Mouse (Mus musculus): ENCODE data around the gene Tgfb1i1.

Tgfb1i1 gene

DNA sequence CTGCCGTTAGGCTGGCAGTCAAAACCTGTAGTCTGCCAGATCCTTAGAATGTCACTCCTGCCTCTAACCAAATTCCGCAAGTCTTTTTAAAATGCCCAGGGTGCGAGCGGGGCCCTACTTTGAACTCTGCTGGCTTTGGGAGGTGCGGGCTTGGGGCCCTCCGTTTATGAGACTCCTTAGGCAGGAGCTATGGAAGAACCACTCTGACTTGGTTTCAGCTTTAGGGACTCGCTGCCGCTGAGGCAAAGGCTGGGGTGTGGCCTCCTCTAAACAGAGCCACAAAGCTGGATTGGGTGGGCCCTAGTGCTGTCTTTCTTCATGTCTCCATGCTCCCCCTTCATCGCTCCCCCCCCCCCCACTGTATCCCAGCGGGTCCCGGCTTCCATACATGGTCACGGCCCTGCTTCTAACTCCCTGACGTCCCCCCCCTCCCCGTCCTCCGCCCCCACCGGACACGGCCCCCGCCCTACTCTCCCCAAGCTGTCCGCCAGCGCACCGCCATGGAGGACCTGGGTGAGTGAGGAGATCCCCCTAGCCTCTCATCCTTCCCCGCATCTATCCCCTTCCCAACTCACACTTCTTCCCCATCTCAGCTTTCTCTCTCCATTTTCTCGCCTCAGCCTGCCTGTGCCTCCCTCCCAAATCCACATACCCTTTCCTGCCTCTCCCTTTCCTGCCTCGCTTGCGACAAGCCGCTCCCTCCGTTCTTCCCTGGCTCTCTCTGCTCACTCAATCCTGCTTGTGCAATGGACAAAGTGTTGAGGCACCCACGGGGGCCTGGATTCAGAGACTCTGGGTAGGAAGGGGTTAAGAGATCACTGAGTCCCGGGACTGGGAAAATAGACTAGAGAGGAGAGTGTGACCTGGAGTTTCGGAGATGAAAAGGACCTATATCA lies at the start of gene Tgfb1i1:
Gene Tgfb1i1, plus strand, starts transcription at position 317 of the 896 bp plus-strand sequence.
- DNase-seq: peak; percentile 78 to 88

DNA sequence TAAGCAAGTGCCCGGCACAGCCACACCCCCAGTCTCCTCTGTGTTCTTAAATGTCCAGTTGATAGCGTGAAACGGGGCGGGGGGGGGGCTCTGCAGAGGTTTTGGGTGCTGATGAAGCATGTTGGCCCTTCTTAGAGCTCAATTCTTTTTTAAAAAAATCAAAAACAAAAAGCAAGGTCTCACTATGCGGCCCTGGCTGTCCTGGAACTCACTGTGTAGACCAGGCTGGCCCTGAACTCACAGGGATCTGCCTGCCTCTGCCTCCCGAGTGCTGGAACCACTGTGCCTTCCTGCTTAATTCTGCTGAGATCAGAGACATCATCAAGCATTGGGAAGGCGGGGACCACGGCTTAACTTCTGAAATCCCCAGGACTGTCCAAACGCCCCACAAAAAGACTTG lies 45.0 kb upstream of the Tgfb1i1 start:
- DNase-seq: no peak

DNA sequence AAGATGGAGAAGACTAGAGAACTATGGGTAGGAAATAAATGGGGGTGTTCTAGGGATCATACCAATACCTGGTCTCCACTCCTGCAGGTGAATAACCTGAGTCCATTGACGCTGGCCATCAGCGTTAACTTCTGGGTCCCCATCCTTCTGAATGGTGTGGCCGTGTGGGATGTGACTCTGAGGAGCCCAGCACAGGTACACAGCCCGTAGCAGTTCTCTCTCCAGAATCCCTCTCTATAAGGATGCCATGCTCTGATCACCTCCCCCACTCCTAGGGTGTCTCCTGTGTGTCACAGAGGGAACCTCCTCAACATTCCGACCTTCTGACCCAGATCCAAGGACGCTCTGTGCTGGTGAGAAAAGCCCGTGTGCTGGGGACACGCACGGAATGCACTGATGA lies 43.5 kb upstream of the Tgfb1i1 start:
- DNase-seq: no peak

DNA sequence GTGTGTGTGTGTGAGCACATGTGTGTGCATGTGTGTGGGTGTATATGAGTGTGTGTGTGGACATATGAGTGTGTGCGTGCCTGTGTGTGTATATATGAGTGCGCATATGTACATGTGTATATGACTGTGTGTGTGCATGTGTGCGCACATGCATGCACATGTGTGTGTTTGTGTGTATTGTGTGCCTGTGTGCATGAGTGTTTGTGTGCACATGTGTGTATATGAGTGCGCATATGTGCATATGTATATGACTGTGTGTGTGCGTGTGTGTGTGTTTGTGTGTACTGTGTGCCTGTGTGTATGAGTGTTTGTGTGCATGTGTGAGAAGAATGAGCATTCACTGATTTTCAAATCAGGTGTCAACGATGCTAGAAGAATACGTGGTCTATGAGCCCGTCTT lies 42.4 kb upstream of the Tgfb1i1 start:
- DNase-seq: no peak

DNA sequence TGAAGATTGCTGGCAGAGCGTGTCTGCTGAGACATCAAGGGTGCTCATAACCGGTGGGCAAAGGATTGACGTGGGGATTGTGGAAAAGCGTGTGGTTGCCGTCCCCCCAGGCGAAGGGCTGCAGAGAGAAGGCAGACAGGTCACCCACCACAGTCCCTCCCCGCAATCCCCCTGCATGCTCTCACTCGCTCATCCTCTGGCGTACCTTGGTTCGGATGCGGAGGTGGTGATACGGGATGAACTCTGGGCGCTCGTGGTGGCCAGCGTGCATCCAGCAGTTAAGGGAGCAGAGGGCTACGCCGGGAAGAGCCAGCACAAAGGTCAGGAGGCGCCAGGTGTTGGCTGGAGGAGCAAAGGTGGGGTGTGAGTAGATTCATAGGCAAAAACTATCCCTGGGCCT lies 40.9 kb upstream of the Tgfb1i1 start:
- DNase-seq: no peak

DNA sequence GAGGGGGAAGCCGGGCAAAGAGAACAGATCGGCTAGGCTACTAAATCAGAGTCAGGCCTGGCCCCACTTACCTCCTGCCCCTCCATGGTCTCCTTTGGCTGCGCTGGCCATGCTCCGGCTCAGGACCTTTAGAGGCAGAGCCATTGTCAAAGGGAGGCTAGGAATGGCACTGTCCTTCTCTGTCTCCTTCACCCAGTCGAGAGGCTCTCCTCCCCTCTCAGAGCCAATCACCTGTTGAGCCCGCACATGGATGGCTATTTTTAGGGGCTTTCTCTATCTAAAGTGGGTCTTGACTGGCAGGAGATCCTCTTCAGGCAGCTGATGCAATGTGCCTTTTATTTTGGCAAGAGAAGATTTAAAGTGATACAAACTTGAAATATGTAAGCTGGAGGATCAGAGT lies 40.5 kb upstream of the Tgfb1i1 start, which contains the start of gene Cox6a2:
Gene Cox6a2, minus strand, starts transcription at position 236 of the 400 bp plus-strand sequence.
- no peak for DNase-seq

DNA sequence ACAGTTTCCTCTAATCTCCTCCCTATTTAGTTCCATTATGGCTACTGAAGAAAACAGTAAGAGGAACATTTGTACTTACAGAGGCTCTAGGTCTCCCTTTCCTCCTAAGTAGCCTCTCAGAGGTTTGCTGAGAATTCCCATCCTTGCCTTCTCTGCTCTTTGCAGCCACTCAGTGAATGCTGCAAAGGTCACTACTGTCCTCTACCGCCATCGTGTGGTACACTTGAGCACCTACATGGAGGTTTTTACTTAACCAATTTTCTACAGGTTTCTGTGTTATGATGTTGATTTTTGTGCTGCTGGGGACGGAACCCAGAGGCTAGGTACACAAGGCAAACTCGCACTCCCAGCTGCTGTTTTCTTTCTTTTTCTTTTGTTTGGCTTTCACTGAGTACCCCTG lies 38.4 kb upstream of the Tgfb1i1 start:
- peak in 1 of 2 experiments; percentile 71 for DNase-seq

DNA sequence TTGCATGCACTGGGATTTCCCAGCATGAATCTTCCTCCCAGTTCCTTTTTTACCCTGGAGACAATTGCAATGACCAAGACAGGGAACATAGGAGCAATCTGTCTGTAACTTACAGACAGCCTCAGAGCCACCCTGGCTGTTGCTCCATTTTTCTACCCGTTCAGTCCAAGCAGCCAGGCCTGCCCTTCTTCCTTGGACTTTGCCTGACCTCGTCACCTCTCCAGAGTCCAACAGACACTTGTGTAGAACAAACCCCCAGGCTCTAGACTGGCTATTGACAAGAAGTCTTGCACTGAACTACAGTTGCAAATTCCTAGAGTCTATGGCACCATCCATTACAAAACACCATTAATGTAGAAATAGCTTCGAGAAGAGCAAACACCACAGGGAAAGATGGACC lies 36.8 kb upstream of the Tgfb1i1 start:
- DNase-seq: no peak

DNA sequence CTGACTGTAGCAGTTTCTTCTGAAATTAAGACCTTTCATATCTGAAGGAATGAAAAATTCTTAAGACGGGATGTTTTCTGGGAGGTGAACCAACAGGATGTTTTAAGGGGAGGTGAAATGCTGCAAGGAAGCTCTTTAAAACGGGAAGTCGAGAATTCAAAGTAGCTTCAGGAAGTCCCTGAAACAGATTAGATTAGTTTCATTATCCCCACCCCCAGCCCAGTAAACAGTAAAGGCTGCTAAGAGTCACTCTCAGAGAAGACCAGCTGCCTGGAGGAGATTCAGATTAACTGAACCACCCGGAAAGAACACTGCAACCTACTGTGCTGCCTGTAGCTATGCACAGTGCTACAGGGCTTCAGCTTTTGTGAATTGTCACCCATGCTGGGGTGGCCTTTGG lies 26.7 kb upstream of the Tgfb1i1 start:
- DNase-seq: no peak

DNA sequence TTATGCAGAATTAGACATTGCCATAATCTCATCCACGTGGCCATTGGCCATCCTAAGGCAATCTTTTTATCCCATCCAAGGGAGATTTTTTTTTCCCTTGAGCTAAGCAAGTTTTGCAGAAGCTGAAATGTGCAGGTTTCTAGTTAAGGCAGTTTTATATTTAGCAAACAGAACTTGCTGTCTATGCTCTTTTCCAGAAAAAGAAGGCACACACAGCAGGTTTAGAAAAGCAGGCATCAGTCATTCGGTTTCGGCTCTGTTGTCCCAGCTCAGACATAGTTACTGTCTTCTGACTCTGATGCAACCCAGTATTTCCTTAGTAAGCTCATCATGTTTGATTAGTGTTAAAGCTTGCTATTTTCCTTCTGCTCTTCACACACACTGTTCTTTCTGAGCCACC lies 25.7 kb upstream of the Tgfb1i1 start:
- no peak for DNase-seq

DNA sequence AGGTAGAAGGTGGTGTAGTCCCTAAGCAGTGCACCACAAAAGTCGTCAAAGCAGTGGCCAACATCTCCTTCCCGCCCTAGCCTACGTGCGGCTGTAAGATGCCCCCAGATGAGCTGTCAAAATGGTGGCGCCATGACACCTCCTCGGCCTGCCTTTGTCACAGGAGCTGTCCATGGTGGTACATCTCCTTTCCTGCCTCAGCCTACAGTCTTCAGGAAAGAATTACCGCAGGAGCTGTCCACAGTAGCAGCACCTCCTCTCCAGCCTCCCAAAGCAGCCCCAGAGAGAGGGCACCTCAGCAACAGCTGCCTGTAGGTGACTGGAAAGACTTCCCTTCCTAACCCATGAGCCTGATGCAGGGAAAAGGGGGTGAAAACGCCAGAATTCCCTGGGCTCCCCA lies 14.9 kb upstream of the Tgfb1i1 start:
- no peak for DNase-seq

DNA sequence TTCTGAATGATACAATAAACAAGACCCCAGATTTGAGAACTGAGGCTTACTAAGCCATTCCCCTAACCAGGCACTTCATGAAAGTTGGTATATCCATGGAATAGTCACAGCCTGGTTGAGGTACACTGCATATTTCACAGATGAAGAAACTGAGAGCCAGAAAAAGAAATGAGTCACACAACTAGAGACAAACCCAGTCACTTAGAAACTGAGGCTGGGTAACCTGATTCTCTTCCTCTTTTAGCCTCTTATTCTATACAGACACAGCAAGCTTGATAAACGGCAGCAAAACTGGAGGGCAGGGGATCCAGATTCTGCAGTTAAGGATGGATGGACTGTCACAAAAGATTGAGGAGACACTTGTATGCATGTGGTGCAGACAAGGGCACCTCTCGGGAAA lies 11.8 kb upstream of the Tgfb1i1 start:
- DNase-seq: no peak

DNA sequence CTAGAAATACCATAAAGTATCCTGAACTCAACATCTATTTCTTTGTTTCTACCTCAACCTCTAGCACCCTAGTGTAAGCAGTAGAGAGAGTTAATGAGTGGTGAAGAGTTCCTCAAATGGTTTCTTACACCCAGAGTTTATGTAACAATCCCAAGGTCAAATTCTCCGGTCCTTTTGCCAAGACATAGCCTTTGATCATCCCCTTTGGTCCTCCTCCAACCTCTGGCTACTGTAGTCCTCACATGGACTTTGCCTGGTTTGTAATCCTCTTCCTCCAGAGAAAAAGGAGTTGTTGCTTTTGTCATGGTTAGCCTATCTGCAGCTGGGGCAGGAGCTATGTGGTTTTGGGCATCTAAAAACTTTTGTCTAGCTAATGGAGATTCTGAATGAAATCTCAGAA lies 11.1 kb upstream of the Tgfb1i1 start:
- peak in 1 of 2 experiments; percentile 9 for DNase-seq

DNA sequence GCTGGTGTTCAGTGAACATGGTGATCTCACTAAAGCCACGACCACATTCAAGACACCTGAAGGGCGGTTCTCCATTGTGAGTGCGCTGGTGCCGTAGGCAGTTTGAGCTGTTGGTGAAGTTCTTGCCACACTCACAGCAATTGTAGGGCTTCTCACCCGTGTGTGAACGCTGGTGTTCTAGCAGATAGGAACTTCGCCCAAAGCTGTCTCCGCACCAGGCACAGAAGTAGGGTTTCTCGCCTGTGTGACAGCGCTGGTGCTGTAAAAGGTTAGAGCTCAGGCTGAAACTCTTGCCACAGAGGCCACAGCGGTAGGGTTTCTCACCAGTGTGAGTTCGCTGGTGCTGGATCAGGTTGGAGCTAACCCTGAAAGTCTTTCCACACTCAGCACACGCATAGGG lies 10.2 kb upstream of the Tgfb1i1 start:
- DNase-seq: no peak

DNA sequence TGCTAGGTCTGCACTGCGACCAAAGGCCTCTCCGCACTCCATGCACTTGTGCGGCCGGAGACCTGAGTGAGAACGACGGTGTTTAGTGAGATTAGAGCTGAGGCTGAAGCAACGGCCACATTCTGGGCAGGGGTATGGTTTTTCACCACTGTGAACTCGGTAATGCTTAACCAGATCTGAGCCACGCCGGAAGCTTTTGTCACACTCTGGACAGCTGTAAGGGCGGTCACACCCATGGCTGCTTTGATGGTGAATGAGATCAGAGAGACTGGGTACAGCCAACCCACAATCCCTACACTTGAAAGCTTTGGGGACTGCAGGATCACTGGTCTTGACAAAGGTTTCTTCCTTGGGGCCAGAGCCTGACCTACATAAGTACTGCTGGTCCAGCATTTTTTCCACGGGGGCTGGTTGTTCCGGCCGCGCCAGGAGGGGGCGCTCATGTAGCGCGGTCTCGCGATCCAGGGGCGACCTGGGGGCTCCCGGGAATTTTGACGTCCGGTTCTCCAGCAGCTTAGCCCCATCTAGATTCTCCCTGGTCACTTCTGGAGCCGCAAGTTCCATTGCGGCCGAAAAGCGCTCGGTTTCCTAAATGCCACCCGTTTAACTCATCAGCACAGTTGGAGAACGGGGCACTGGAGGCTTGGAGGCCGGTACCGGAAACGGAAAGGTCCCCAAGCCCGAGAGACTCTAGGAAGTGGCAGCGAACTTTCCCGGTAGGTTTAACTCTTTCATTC lies 9.6 kb upstream of the Tgfb1i1 start, which contains the start of gene Armc5:
Gene Armc5, plus strand, starts transcription at position 487 of the 737 bp plus-strand sequence.
- DNase-seq: peak; percentile 91 to 92

DNA sequence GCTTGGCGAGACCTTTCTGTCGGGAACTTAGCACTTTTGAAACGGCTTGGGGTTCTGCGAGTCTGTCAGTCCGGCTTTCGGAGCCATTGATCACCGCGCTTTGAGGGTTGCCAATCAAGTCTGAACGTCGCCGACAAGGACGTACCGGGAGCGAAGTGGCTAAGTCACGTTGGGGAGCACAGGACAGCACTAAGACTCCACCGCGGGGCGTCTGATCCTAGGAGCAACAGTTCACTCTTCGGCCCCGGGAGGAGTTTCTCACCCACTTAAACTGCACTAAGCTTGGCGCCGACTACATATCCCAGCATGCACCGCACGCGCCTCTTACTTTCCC lies 9.1 kb upstream of the Tgfb1i1 start:
- no peak for DNase-seq

DNA sequence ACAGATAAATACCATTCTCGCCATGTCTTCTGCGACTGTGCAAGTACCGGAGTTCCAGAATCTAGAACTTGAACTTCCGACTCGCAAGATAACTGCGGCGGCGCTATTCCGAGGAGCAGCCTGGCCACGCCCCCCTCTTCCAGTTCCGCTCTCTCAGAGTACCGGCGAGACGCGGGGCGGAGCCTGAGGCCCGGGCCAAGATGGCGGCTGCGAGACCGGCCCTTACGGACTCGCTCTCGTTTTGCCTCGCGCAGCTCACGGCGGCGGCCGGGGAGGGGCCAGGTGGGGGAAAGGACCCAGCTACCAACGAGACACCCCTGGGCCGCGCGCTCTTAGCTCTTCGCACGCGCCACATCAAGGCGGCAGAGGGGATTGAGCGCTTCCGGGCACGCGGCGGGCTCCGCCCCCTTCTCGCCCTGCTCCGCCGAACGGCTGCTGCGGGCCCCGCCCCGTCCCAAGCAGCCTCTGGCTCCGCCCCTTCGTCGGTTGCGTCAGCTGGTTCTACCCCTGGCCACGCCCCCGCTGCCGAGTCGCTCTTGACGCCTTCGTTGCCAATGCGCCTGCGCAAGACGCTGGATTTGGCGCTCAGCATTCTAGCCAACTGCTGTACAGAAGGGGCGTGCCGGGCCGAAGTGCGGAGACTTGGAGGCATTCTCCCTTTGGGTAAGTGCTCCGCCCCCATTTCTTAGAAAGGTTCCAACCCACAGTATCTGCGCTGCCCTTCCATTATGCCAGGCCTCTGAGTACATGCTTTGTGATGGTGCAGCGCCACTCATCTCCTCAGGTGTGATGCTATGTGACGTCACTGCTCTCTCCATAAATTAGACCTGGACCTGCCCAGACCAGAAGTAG lies 8.5 kb upstream of the Tgfb1i1 start, which contains the start of gene 9130023H24Rik:
Gene 9130023H24Rik, minus strand, starts transcription at position 105 of the 852 bp plus-strand sequence.
- DNase-seq: peak; percentile 100

DNA sequence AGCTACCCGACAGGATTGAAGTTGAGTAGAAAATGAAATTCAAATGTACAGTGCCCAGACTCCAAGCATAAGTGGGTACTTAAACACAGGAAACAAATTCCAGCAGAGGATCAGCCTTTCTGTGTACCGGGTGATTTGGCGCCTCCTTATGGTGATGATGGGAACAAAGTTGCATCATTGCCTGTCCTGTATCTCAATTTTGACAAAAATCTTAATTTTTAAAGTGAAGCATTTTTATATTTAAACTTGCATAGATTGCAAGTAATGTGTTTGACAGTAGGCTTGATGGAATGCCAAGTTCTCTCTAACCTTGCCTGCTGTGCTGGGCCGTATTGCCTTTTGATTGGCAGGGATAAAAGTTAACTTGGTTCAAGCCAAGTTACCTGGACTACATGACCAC lies 7.6 kb upstream of the Tgfb1i1 start:
- peak; percentile 55 to 75 for DNase-seq

DNA sequence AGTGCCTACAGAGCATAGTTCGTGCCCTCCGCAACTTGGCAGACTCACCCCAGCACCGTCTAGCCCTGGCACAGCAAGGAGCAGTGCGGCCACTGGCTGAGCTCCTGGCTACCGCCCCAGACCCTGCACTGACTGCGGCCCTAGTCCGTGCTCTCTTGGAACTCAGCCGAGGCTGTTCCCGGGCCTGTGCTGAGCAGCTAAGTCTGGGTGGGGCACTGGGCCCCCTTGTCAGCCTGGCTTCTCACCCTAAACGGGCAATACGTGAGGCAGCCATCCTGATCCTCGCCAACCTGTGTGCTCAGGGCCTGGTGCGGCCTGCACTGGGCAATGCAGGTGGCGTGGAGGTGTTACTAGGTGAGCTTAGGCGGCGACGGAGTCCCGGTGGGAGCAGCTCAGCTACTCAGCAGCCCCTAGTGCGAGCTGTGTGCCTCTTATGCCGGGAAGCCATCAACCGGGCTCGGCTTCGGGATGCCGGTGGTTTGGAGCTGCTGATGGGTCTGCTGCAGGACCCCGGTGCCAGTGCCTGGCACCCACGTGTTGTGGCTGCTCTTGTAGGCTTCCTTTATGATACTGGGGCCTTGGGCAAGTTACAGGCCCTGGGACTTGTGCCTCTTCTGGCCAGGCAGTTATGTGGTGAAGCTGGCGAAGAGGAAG lies 6.4 kb upstream of the Tgfb1i1 start:
- DNase-seq: peak in 1 of 2 experiments; percentile 39

DNA sequence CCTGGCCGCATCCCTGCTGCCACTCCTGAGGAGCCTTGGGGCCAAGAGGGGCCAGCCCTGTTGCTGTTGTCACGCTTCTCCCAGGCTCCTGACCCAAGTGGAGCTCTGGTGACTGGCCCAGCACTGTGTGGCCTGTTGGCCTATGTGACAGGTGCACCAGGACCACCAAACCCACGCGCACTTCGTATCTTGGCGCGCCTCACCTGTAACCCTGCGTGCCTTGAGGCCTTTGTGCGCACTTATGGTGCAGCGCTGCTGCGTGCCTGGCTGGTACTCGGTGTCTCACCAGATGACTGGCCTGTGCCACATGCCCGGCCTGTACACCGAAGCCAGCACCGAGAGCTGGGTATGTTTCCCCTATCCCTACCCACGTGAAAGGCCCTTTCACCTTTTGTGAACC lies 4.3 kb upstream of the Tgfb1i1 start:
- no peak for DNase-seq

DNA sequence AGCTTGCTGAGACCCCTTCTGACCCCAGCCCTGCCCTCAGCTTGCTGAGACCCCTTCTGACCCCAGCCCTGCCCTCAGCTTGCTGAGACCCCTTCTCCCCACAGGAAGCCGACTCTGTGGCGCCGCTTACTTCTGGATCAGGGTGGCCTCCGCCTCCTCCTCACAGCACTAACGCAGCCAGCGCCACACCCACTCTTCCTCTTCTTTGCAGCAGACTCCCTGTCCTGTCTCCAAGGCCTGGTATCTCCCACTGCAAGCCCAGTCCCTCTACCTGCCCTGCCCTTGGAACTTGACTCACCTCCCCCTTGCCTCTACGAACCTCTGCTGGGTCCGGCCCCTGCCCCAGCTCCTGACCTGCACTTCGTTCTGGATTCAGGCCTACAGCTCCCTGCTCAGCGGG lies 2.7 kb upstream of the Tgfb1i1 start:
- peak in 1 of 2 experiments; percentile 6 for DNase-seq

DNA sequence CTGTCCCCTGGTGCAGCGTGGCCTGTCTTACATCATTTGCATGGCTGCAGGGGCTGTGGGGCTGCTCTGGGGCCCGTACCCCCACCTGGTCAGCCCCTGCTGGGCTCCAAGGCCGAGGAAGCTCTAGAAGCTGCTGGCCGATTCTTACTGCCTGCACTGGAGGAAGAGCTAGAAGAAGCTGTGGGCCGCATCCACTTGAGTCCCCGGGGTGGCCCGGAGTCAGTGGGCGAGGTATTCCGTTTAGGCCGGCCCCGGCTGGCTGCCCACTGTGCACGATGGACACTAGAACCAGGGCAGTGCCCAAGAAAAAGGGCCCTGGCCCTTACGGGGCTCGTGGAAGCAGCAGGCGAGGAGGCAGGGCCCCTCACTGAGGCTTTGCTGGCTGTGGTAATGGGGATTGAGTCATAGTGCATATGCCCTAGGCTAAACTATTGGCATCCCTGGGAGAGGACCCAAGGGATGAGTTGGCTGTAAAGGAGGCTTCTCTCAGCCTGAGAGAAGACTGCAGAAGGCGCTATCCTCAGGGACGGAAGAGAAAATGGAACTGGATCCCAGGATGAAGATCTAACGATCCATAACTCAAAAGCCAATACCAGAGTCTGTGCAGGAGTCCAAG lies 2.1 kb upstream of the Tgfb1i1 start:
- DNase-seq: no peak

All from lung, postnatal 4 days (tissue).